Mouse (Mus musculus): Measurements from ENCODE around the gene Scrn3.

Gene Scrn3

GRCm38 (mm10) chr2:73274119-73274920, 38.1 kb upstream of the Scrn3 start:
- DNase-seq (ENCODE audit: extremely low spot score, low spot score): peak; percentile 85

- no peak for DNase-seq (ENCODE audit: extremely low spot score, low spot score)
Measured at GRCm38 (mm10) chr2:73275261-73276040, 37.0 kb upstream of the Scrn3 start.

GRCm38 (mm10) chr2:73276141-73276571, 36.2 kb upstream of the Scrn3 start:
- DNase-seq (ENCODE audit: extremely low spot score, low spot score): peak; percentile 42

DNA sequence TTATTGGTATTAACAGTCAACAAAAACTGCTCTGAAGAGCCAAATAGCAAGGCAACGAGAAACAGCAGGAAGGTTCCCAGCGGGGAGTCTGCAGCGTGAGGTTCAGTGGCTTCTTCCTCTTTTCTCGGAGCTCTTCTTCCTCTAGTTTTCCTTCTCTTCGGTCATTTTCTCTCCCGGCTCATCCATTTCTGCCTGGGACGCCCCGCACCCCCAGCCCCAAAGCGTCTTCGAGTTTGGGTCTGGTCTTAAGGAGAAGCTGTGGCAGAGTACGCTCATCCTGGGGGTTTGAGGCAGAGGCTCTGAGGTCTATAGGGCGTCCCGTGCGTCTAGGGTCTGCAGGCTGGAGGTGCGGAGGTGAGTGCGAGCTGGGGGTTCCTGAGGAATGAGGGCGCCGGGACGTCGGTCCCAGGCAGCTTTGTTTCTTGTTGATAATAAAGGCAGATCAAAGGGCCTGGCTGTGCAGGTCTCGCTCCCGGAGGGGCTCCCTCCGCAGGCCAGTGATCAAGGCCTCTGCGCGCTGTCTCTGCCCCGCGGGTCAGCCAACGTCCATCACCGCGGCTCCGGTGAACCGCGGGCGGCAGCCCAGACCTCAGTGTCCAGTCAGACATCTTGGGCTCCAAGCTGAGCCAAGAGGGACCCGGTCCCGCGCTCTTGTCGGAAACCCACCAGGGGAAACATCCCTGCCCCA, 35.2 kb upstream of the Scrn3 start:
- peak; percentile 75 for DNase-seq (ENCODE audit: extremely low spot score, low spot score)

GRCm38 (mm10) chr2:73277709-73278075, 34.7 kb upstream of the Scrn3 start:
- peak; percentile 75 for DNase-seq (ENCODE audit: extremely low spot score, low spot score)

GRCm38 (mm10) chr2:73278131-73278854, 34.1 kb upstream of the Scrn3 start:
- peak; percentile 91 for DNase-seq (ENCODE audit: extremely low spot score, low spot score)

DNA sequence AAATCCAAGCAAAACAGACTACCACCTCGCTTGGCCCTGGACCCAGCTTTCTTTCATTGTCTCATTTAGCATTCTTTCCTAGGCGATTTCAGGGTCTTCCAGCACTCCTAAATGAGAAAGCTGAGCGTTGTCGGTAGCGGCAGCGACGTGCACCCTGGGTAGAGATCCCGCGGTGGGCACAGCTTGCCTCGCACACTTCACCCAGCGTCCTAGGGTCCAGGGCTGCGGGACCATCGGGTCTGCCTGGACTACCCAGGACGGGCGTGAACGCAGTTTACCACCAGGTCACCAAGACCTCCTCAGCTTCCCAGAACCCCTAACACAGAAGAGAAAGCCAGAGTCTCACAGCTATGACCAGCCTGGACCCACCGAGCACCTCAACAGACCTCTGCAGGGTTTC, 33.5 kb upstream of the Scrn3 start:
- DNase-seq (ENCODE audit: extremely low spot score, low spot score): peak; percentile 73

GRCm38 (mm10) chr2:73279271-73280038, 32.9 kb upstream of the Scrn3 start:
- DNase-seq (ENCODE audit: extremely low spot score, low spot score): no peak

- DNase-seq (ENCODE audit: extremely low spot score, low spot score): peak; percentile 60
Measured at GRCm38 (mm10) chr2:73280356-73281047, 31.9 kb upstream of the Scrn3 start.

- DNase-seq (ENCODE audit: extremely low spot score, low spot score): peak; percentile 50
Measured at GRCm38 (mm10) chr2:73281048-73281661, 31.2 kb upstream of the Scrn3 start.

DNA sequence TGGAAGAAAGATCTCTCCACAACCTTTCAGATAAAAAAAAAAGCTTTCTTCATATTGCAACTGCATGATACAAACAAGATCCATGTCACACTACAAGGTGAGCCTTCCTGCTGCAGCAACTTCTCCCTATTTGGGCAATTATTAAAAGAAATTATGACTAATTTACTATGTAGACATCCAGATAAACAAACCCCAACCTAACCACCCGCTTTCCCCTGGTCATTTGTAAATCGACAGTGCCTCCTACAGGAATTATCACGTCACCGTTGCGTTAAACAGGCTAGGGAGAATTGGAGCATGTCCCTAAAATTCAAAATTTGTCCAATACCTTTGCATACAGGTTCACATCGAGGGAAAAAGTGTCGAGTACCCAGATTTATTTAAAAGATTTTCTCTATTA, 30.7 kb upstream of the Scrn3 start:
- DNase-seq (ENCODE audit: extremely low spot score, low spot score): no peak

GRCm38 (mm10) chr2:73285630-73286029, 26.8 kb upstream of the Scrn3 start:
- no peak for DNase-seq (ENCODE audit: extremely low spot score, low spot score)

GRCm38 (mm10) chr2:73291130-73291529, 21.3 kb upstream of the Scrn3 start:
- DNase-seq (ENCODE audit: extremely low spot score, low spot score): no peak

- DNase-seq (ENCODE audit: extremely low spot score, low spot score): no peak
Measured at GRCm38 (mm10) chr2:73295023-73295422, 17.4 kb upstream of the Scrn3 start.

DNA sequence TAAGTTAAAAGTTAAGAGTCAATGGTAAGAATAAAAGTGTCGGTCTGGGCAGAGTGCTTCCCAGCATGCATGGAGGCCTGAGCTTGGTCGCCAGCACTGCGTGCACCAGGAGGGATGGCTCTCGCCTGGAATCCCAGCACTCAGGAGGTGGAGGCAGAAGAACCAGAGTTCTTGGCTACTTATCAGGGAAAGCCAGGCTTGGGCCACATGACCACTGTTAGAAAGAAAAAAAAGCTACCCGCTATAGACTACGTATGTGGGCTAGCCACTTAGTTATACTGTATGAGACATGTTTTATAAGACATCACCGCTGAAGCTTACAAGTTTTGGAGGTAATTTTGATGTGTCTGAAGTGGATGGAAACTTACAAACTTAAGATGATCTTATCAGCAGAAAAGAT, 14.2 kb upstream of the Scrn3 start:
- DNase-seq (ENCODE audit: extremely low spot score, low spot score): no peak

DNA sequence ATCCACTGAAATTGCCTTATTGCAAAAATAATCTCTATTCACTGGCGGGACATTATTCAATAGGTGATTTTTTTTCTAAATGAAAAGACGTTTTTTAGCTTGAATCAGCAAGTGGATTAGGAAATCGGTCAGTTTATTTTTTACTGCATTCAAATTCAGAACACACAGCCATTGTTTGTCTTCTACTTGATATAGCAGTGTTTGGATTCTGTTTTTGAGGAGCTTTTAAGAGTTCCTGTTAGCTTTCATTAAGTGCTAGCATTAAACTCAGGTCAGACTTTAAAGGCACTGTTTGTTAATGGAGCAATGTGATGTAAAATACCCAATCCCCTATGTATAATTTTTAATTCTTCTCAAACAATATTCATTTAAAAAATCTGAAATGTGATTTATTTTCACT, 13.6 kb upstream of the Scrn3 start:
- DNase-seq (ENCODE audit: extremely low spot score, low spot score): no peak

GRCm38 (mm10) chr2:73301979-73302378, 10.4 kb upstream of the Scrn3 start:
- no peak for DNase-seq (ENCODE audit: extremely low spot score, low spot score)

- DNase-seq (ENCODE audit: extremely low spot score, low spot score): no peak
Measured at GRCm38 (mm10) chr2:73302722-73303121, 9.7 kb upstream of the Scrn3 start.

DNA sequence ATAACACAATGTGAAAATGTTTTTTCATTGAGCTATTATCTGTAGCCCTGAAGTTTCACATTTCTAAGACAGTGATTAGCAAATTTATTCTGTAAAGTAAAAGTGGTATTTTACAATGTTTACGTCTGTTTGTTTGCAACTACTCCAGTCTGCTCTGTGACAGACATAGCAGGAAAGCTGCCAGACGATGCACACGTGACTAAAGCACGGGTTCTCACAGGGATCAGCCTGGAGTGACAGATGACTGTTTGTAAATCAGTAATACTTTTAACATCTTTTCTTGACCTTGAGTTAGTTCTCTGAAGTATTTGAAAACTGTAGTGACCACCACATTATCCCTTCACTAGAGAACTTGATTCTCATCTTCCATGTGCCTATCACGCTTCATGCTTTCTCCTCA, 7.9 kb upstream of the Scrn3 start:
- DNase-seq (ENCODE audit: extremely low spot score, low spot score): no peak

DNA sequence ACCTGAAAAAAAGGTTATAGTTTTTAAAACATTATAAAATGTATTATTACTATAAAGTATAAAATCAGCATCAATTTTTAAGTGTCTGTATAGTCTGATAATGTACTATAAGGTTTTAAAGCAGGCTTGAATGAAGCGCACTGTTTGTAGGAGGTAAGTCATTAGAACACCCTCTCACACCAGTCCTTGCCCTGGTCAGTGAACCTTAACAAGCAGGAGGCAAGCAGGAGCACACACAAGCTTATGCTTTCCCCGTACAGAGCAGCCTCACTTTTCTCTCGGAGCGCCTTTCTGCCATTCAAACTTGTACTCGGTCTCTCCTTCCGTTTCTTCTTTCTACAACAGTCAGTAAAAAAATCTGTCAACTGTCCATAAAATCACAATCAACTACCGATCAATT, 6.4 kb upstream of the Scrn3 start:
- no peak for DNase-seq (ENCODE audit: extremely low spot score, low spot score)

Data from neural tube, embryonic 10.5 days (tissue).